Mouse (Mus musculus) ovary, postnatal 10 days (tissue): ENCODE results near the gene Dgkz.

Experiments used
- DNase-seq: peaks from one replicate; pipeline ENCODE4 v3.0.0; 2022; ENCODE audit warnings: low spot score

Dgkz gene

DNA sequence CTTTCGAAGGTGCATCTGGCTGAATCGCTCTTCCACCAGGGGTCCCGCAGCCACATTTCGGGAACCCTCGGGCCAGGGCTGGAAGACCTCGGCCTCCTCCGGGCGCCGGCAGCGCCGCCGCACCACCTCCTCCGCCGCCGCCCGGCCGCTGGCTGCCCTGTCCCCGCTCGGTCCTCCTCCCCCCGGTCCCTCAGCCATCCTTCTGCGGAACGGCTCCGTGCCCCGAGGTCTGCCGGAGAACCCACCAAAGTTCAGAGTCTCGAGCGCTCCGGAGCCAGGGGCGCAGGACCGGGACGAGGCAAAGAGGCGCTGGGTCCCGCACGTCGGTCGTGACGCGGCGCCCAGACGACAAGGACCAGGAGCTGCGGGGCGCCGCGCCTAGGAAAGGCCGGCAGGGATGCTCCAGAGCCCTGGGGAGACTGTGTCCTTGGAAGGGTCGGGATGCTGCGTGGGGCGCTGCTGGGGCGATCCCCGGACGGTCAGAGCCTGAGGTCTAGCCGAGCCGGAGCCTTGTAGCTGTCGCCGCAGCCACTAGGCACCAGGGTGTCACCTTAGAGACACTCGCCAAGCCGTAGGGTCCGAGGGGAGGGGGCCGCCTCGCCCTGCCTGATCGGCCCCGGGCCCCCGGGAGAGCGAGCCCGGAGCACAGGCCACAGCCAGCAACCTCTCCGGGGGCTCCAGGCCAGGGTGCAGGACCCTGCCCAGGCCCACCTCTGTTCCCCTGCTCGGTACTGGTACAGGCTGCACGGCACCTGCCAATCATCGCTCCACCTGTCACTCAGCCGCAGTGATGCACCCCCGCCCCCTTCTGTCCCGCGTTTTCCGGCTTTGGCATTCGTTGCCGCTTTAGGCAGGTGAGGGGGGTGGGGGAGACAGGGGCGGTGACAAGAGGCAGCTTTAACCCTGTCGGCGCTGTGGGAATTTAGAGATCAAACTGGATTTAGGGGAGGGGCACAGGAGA is at the start of gene Dgkz:
TSS of gene Dgkz (minus strand) at position 284 of the 961 bp plus-strand sequence.
- no peak for DNase-seq

DNA sequence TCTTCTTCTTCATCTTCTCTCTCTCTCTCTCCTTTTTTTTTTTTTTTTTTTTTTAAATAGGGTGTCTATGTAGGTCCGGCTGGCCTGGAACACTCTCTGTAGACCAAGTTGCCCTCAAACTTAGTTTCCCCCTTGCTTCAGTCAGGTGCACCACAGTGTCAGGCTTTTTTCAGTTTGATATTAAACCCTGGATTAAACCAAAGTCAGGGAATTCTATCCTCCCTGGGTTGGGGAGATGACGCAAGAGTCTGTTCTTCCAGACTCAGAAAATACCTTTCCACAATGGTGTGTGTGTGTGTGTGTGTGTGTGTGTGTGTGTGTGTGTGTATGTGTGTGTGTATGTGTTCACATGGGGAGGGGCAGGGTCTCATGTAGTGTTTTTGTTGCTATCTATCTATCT is 49.5 kb upstream of the Dgkz start:
- no peak for DNase-seq

DNA sequence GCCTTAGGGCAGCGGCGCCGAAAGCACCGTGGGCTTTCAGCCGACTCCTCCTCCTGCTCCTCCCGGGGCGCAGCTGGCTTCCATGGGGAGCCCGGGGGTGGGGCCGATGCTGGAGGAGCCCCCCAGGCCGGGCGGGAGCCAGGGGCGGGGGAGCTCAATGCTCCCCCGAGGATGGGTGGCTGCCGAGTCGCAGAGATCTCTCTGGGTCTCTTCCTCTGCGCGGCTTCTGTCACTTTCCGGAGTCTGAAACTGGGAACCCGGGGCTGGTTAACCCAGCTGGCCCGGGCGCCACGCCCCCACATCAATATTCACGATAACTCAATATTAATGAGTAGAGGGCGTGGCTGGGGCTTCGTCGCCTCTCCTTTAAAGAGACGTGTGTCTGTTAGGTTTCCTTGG is 48.6 kb upstream of the Dgkz start, which contains the start of gene Creb3l1:
TSS of gene Creb3l1 (minus strand) at position 229 of the 399 bp plus-strand sequence.
- peak; percentile 57 for DNase-seq

DNA sequence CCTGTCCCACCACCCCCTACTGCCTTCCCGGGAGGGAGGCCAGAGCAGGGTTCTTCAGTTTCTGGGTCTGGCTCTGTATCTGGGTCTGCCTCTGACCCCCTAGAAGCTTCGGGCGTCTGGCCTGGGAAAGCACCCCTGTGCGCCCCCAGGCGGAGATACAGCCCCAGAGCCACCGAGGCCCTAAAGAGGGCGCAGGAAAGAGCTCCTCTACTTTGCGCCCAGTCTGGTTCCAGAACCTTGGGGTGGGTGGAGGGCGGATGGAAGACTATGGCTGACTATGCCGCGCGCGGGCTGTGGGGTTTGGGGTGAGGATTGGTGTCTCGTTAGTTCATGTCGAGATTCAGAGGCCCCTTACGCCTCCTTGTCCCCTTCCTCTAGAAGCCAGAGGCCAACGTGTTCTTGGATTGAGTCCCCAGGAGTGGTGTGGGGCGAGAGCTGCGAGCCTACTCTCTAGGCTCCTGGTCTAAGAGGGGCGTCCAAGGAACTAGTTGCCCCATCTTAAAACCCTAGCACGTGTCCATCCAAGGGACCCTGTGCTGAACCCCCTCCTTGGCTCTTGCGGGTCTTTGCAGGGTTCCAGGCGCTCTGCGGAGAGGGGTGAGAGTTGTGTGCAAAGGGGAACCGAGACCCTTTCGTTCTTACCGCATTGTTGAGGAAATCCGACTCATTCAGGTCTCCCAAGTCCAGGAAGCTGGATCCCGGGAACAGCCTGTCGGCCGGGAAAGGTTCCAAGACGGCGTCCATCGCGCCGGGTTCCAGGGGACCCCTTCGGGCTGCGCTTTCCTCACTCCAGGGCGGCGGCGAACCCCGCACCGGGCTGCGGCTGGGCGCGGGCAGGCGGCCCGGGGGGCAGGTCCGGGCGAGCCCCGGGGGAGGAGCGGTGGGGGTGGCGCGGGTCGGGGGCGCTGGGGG is 48.0 kb upstream of the Dgkz start:
- DNase-seq: no peak

DNA sequence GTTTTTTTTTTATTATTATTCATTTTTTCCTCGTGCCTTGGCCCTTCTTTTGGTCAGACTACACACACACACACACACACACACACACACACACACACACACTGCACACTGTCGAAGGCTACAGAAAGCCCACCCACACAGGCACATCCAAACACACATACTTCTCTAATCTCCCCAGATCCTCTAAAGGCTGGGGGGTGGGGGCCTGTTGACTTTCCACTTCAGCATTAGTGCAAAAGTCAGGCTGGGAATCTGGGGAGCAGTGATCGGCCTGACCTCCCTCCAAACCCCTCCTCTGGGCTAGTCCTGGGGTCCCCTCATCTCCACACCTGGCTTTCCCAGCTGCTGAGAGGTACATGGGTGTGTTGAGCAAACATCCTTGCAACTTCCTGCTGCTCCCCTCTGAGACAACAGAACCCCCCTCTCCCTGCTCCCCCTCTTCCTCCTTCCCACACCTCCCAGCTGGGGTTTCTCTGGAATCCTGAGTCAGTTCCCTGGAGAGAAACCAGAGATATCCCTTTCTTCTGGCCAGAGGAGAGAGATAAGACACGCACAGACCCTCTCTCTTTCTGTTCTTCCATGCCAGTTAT is 45.1 kb upstream of the Dgkz start:
- DNase-seq: no peak

DNA sequence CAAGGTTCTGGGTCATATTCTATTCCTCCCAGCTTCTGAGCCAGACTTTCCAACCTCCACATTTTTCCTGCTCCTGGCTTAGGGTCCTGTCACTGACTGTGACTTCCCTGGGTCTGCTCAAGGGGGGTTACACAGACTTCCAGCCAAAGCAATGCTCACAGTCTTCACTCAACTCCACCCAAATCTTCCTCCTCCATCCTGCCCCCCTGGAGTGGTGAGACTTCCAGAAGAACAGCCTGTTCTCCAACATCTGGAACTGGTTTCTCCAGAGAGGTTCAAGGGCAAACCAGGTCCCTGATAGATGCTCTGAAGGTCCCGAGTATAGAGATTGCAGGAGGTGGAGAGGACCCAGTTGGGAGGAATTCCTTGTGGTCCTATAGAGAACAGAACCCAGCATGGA is 41.8 kb upstream of the Dgkz start:
- no peak for DNase-seq

DNA sequence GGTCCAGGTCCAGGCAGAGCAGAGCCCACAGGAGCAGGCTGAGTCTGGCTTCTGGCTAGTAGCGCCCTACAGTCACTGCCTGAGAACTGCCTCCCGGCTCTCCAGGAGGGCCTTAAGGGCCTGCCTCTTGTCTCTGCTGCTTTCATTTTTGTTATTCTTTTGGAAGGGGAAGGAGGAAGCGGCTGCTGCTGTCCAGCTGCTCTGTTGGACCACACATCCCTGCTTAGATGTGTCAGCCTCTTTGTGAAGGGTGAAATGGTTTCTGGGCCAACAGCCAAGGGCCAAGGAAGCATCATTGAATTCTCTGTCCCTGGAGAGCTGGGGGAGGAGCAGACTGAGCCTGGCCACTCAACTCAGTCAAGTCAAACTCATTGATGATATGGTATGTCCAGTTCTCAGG is 41.3 kb upstream of the Dgkz start:
- no peak for DNase-seq

DNA sequence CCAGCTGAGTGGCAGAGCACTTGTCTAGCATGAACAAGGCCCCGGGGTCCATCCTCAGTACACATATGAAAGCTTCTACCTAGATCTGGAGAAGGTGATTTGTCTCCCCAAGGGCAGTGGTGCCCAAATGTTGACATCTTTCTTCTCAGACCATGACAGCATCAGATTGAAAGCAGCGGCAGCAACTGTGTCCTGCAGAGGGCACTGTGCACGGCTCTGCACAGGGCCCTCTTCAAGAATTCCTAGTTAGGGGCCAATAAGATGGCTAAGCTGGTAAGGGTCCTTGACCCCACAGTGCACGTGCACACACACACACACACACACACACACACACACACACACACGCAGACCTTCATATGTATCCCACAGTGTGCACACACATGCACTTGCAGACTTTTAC is 39.2 kb upstream of the Dgkz start:
- no peak for DNase-seq

DNA sequence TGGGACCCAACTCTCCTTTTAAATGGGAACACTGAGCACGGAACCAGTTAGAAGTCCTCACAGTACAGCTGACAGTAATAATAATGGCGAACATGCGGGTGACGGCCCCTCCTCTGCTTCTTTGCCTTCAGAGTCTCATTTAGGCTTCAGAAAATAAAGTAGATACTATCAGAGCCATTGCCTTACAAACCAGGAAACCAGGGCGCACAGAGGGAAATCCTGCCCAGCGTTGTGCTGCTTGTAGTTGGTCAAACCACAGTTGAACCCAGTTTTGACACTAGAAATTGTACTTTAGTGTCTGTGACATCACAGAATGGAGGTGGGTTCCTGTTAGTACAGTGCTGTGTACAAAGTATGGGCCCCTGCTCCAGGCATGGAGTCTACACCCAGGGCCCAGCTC is 38.6 kb upstream of the Dgkz start:
- no peak for DNase-seq

DNA sequence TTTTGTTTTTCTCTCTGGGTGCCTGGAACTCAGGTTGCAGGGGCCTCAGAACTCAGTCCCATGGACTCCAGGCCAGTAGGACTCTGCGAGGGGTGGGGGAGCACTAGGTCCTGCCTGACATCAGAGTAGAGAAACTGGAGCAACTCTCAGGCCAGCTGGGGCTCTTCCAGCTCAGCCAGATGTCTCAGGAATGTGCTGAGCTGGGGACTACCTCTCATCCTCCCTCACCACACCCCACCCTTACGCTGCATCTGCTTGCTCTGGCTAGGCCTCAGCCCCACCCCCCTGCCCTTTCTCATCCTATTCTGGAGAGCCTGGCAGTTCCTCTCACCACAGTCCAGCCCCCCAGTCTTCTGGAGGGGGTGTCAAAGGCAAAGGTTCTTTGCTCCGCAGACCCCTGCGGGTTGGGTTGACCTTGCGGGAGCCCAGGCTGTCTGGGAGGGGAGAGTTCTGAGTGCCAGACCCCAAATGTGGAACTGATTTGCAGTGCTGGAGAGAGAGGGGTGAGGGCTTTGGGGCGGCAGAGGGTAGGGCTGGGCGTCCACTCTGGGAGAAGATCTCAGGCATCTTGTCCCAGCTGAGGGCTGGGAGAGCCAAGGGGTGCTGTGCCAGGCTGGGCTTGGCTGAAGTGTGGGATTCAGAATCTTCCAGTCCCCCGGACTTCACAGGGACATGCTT is 37.2 kb upstream of the Dgkz start:
- no peak for DNase-seq

DNA sequence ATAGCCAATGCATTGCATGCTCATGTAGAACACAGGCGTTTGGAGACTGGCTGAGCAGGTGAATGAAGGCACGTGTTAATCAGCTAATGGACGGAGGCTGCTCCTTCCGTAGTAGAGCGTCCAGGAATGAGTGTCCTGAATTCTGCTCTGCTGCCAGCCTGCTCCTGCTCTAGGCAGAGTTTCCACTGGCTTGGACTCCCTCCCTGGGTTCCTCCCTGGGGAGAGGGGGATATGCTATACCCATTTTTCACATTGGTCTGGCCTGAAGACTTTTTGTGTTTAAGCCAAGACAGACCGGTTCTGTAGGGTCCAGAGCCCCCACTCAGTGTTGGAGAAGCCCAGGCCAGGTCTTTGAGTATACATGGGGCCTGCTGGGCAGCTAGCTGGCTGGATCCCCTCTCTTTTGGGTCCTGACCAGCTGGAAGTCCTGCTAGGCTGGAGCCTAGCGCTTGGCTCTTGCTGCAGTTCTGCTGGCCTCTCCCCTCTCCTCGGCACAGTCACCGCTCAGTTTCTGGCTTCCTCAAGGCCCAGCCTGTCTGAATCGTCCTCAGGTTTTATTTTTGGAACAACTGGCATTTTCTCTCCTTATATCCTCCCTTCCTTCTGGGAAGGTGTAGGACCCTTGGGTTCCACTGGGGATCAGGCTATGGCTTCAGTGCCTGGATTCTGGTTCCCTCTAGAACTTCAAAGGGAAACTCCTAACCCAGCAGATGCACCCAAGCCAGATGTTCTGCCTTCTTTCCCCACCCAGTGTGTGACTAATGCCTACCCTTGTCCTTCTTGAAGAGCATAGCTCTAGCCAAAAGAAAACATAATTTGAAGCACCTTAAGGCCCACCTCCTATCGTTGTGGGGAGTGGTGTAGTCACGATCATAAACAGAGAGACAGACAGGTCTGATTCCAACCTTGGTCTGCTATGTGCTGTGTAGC is 36.0 kb upstream of the Dgkz start:
- DNase-seq: no peak

DNA sequence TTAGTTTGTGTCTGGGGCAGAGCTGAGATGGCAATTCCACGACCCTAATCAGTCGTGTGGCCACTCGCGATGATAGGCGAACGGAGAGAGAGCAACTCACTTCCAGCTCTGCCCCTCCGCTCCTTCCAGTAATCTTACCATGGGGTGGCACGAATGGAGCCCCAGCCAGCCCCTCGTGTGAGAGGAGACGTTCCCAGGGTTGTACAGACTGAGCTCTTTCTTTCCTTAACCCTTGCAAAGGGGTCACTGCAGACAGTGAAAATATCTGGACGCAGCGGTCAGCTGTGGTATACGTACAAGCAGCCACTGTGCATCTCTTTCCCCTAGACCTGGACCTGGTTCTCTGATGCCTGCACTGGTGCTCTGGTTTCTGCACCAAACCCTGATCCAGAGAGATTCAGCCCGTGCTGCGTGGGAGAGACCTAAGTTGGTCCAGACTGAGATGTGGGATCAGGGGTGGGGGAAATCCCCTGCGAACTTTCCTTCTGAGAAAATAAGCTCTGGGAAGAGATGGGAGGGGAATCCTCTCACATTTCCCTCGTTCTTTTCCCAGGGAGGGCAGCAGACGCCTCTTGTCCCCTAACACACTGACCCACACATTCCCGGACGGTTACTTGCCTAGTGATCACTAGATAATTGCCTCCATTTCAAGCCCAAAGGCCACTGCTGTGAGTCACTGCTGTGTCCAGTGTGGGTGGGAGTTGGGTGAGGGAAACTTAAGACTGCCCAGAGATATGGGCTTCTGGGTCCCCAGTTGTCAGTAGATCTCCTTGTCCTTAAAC is 33.1 kb upstream of the Dgkz start:
- DNase-seq: no peak

DNA sequence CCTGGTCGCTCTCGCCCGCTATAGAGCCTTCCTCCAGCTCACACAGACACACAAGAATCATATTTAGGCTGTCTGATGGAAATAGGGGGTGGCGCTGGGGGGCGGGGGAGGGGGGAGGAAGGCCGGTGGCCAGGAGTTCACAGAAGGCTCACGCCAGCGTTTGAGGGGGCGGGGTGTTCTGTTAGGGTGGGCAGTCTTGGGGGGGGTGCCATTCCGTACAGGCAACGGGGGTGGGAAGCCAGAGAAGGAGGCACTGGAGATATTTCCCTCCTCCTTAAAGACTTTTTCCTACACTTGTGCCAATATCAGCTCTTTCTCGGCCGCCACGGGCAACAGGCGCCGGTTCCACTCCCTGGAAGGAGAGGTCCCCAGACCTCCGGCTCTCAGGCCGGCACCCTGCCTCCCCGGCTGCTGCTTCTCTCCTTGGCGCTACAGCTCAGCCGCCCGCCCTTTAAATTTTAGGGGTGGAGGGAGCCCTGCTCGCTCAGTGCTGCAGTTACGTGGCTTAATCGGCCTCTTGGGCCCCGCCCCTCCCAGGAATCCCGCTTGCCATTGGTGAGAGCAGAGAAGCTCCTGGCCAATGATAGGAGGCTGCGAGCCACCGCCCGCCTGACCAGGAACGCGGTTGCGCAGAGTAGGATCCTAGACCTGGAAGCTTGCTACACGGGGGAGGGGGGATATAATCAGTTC is 32.4 kb upstream of the Dgkz start:
- DNase-seq: peak; percentile 76

DNA sequence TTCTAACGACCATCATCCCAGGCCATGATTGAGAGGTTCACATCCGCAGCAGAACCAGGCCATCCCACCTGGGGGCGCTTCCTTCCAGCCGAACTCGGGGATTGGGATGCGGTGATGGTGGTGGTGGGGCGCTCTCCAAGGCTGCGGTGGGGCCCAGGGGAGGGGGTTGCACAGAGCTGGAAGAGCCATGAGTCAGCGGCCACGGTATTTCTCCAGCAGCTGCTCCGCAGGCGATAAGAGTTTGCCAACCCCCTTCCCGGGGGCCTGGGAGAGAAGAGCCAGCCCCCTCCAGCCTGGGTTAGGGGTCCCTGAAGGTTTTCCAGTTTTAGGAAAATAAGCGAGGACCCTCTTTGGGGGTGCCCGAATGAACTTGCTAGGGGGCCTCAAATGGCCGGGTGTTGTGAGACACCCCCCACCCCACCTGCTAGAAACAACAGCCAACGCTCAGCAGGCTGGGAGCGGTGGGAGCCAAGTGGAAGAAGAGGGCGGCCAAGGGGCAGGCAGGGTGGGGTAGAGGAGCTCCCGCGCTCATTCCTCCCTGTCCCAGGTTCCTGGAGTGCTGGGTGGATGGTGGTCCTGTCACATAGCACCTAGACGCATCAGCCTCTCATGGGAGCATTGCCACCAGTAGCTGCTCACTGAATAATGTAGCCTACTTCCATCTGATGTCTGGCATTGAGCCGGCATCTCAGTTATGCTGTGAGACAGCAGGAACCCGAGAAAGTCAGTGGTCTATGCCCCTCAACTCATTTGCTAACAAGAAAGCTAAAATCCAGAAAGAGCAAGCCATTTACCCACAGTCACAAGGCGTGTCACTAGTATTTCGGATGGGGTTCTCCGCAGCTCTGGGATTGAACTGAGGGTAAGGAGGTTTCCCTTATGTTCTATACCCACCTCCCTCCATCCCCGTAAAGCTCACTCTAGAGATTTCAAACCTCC is 31.6 kb upstream of the Dgkz start:
- DNase-seq: no peak

DNA sequence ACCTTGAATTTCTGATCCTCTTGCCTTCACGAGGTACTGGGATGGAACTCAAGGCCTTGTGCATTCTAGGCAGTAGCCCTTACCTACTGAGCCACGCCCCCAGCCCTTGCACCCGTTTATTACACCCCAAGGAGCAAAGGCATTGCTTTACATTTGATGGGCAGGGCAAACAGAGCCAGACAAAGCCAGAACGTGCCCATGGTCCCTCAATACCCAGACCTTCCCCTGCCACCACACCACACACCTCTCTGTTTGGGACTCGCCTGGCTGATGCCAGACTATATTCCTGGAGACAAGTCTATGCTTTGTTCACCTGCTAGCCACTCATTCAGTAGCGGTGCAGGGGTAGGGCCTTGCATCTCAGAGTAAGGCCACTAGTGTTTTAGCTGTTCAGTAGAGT is 30.8 kb upstream of the Dgkz start:
- DNase-seq: no peak

DNA sequence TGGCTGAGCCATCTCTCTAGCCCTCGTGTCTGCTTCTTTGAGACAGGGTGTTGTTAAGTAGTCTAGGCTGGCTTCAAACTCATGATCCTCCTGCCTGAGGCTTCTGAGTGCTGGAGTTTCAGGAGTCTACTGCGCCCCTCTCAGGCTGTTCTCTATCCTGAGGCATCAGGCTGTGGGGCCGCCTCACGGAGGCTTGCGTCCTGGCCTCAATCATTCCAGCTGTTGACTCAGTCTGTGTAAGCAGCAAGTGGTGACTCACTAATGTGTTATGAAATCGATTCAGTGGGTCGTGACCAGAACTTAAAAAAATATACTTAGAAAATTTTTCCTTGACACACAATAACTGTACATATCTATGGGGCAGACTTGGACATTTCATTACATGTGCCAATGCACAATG is 29.0 kb upstream of the Dgkz start:
- no peak for DNase-seq

DNA sequence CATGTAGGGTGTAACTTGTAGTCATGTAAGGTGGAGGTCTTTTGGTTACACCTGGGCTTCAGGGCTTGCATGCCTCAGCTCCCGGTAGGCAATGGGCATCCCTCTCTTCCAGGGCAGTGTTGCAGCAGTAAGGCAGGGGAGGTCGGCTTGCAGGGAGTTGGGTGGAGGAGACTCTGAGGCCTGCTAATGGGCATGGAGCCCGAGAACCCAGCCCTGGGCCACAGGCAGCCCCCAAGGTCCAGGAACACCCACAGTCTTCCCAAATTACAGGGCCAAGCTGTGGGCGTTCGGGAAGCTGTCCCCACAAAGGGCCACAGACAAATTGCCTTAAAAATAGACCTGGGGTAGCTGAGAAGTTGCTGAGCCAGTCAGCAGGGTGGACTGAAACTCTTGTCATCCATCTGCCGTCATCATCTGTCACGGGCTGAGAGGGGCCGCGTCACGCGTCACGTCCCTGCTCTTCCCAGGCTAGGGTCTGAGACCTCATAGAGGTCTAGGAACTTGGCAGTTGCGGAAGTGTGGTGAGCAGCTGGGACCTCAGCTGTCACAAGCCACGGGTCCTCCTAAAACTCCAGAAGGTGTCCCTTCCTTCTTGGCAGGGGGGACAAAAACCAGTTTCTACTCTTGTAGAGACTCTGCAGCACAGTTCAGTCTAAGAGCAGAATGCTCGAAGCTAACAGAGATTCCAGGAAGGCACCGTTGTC is 22.4 kb upstream of the Dgkz start:
- no peak for DNase-seq

DNA sequence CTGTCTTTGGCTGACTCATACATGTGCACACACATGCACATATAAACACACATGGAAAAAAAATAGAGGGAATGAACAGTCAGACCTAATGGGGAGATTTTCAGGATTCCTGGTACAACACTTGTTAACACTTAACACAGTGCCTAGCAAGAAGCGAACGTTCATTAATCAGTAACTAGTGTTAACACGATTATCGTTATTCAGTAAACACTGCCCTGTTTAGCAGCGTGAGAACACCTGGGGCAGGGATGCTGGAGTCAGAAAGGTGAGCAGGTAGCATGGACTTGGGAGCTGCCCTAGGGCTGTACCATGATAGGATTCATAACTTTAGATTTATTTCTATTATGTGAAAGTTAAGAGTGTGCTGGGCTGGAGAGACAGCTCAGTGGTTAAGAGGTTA is 20.3 kb upstream of the Dgkz start:
- DNase-seq: no peak
